Mouse (Mus musculus): ENCODE results near the gene St6galnac1. TPM values are rescaled to one million over a fixed set of nuclear protein-coding genes. Genes with fewer than 3 reads are reported as not detected.
"Not testable (repeated sequence)": the region's sequence is repeated elsewhere in the genome, so short reads cannot be mapped to it uniquely, and the experiment has no call there.

St6galnac1 gene
- polyA plus RNA-seq, 1 experiment from 2014 or later: not detected

DNA sequence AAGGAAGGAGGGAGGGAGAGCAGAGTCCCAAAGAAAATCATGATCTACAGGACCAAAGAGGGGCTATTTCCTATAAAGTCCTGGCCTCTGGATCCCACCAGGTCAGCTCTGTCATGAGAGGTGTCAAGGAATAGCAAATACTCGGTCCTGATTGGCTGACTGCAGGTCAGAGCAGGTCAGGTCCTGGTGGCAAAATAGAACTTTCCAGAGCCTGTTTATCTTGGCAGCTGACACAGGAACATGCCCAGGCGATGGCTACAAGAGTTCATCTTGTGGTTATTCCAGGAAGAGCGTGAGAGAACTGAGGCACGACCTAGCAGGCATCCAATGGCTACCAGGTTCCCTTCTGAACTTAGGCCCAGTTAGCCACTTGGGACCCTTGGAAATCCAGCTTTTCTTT, 42.8 kb downstream of the St6galnac1 start:
- ATAC-seq (ENCODE audit: low FRiP score, low TSS enrichment): no peak
- H3K4me3 ChIP-seq (ENCODE audit: low read length): no peak overlapping the region
- no peaks in the 10 kb centered on the region for H3K36me3 ChIP-seq (ENCODE audit: insufficient read depth, low read length)
- H3K4me1 ChIP-seq (ENCODE audit: insufficient read depth, low read length): no peaks in the 10 kb centered on the region
- no peak overlapping the region for H3K4me2 ChIP-seq (replicated peaks; ENCODE audit: low read depth, low read length)
- no peak overlapping the region for H3K27ac ChIP-seq (ENCODE audit: low read length)
- no peak overlapping the region for H3K9ac ChIP-seq (replicated peaks; ENCODE audit: low read length)
- H3K27me3 ChIP-seq (ENCODE audit: insufficient read depth, low read length): no peaks in the 10 kb centered on the region
- 74% methylated on average over 4 of the region's 4 CpGs for WGBS
- H3K9me3 ChIP-seq (ENCODE audit: low read length): no peaks in the 10 kb centered on the region; the same call in 1 of the 2 replicates

DNA sequence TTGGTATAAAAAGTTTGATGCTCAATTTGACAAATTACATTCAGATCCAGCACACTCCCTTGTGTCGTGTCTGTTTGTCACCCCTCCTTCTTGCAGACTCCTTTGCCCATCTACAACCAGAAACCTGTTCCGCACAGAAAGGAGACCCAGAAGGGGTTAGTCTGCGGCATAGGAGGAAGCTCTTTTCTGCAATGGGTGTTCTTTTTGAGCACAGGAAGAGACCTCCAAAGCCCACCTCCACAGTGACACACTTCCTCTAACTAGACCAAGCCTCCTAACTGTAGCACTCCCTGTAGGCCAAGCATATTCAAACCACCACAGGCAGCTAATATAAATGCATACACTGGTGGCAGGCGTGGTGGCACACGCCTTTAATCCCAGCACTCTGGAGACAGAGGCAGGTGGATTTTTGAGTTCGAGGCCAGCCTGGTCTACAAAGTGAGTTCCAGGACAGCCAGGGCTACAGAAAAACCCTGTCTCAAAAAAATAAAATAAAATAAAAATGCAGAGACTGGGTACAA, 44.2 kb downstream of the St6galnac1 start:
- H3K36me3 ChIP-seq (ENCODE audit: insufficient read depth, low read length); ATAC-seq (ENCODE audit: low FRiP score, low TSS enrichment); H3K4me2 ChIP-seq (replicated peaks; ENCODE audit: low read depth, low read length); H3K4me1 ChIP-seq (ENCODE audit: insufficient read depth, low read length); H3K4me3 ChIP-seq (ENCODE audit: low read length); H3K27me3 ChIP-seq (ENCODE audit: insufficient read depth, low read length); H3K9me3 ChIP-seq (ENCODE audit: low read length); H3K27ac ChIP-seq (ENCODE audit: low read length); H3K9ac ChIP-seq (replicated peaks; ENCODE audit: low read length): not testable (repeated sequence)
- WGBS: 95% methylated on average over 6 of the region's 6 CpGs

DNA sequence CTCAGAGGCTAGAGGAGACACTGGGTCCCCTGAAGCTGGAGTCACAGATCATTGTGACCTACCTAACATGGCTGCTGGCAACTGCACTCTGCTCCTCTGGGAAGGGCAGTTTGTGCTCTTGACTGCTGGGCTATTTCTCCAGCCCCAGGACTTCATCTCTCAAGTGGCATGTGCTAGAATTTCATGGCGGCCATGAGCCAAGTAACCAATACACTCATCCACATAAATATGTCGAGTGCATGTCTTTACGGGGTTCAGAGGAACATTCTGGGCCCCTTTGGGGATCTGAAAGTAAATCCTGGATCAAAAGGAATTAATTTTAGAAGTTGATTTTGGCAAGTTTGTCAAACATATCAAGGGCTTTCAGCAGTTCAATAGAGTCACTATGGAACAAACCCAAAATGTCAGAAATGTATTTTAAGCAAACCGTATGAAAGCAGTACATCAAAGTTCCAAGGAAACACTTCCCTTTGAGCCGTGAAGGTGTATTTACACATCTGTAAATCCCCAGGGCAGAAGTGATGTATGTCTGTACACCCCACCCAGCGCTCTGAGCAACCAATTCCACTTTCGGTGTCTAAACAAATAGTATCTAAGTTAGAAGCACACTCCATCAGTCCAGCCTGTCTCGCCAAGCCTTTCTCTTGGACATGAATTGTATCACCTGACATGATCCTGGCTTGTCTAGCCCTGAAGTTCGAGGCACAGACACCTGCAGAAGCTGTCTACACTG, 45.9 kb downstream of the St6galnac1 start:
- Histone ChIP-seq H3K27ac (ENCODE audit: low read length) (no peak overlapping the region), H3K4me2 (replicated peaks; ENCODE audit: low read depth, low read length) (no peak overlapping the region), H3K9ac (replicated peaks; ENCODE audit: low read length) (no peak overlapping the region), H3K4me3 (ENCODE audit: low read length) (no peak overlapping the region), H3K27me3 (ENCODE audit: insufficient read depth, low read length) (no peaks in the 10 kb centered on the region), H3K36me3 (ENCODE audit: insufficient read depth, low read length) (no peaks in the 10 kb centered on the region), H3K9me3 (ENCODE audit: low read length) (no peaks in the 10 kb centered on the region), H3K4me1 (ENCODE audit: insufficient read depth, low read length) (no peaks in the 10 kb centered on the region)
- 65% methylated on average over 9 of the region's 9 CpGs for WGBS
- no peak for ATAC-seq (ENCODE audit: low FRiP score, low TSS enrichment)

DNA sequence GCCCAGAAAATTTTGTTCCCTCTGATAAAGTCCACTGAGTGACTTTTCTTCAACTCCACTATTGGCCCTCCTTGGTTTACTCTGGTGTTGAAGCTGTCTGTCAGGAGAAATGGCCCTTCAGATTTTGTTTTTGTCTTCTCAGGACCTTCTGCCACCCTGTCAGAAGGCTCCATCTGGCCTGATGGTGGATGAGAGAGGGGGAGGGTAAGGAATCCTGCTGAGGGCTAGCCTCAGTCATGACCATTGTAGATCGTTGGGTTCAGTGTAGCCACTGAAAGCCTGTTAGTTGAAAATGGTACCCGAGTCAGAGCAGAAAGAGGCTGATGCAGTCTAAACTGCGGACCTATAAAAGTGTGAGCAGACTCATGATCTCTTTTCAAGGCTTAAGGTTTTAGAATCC, 49.2 kb downstream of the St6galnac1 start:
- Histone ChIP-seq H3K27me3 (ENCODE audit: insufficient read depth, low read length) (no peaks in the 10 kb centered on the region), H3K36me3 (ENCODE audit: insufficient read depth, low read length) (no peaks in the 10 kb centered on the region), H3K4me1 (ENCODE audit: insufficient read depth, low read length) (peaks cover 3% of the 10 kb centered on the region; the same call in 1 of the 2 replicates), H3K9me3 (ENCODE audit: low read length) (no peaks in the 10 kb centered on the region), H3K9ac (replicated peaks; ENCODE audit: low read length) (no peak overlapping the region), H3K27ac (ENCODE audit: low read length) (no peak overlapping the region), H3K4me2 (replicated peaks; ENCODE audit: low read depth, low read length) (no peak overlapping the region), H3K4me3 (ENCODE audit: low read length) (no peak overlapping the region)
- no peak for ATAC-seq (ENCODE audit: low FRiP score, low TSS enrichment)
- 84% methylated on average over 3 of the region's 3 CpGs for WGBS

DNA sequence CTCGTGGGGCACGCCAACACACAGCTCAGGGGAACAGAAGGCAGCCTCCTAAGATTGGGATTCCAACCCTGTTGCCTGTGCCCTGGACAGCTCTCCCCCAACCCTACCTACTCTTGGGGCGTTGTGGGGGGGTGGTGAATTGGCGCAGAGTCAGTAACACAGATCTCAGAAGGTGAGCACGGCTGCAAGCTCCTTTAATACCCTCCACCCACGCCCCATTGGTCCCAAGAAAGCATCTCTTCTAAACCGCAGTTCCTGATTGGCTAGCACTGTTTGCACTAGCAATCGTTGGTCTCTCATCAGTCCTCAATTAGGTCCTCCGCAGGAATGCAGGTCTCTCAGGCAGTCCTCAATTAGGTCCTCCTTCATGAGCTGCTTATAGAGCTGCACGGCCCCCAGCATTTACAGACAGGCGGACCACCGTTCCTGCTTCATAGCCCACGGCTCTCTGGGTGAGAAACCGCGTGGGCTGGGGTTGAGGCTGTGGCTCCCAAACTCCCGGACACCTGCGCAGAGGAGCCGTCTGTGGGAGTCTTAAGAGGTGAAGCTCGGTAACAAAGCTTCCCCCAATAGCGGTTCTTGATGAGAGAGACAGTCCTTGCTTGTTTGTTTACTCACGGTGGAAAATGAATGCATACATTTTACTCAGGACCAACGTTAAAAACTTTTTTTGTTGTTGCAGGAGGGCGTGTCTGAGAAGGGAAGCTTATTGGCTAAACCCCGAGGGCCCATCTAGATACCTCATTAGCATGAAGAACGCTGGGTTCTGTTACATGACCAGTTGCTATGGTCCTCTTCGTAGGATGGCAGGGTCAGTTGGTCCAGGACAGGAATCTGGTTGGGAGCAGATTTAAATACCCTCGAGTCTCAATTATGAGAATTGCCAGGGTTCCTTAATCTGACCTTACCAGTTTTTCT, 50.0 kb downstream of the St6galnac1 start:
- 39% methylated on average over 27 of the region's 27 CpGs for WGBS
- peak overlapping the region; percentile 34 for H3K4me2 ChIP-seq (replicated peaks; ENCODE audit: low read depth, low read length)
- no peak for ATAC-seq (ENCODE audit: low FRiP score, low TSS enrichment)
- H3K9ac ChIP-seq (replicated peaks; ENCODE audit: low read length): no peak overlapping the region
- peak overlapping the region; percentile 13; the same call in 1 of the 2 replicates for H3K4me3 ChIP-seq (ENCODE audit: low read length)
- no peaks in the 10 kb centered on the region for H3K36me3 ChIP-seq (ENCODE audit: insufficient read depth, low read length)
- H3K27me3 ChIP-seq (ENCODE audit: insufficient read depth, low read length): no peaks in the 10 kb centered on the region
- H3K9me3 ChIP-seq (ENCODE audit: low read length): peaks cover 5% of the 10 kb centered on the region; the same call in 1 of the 2 replicates
- no peak overlapping the region for H3K27ac ChIP-seq (ENCODE audit: low read length)
- H3K4me1 ChIP-seq (ENCODE audit: insufficient read depth, low read length): peaks cover 3% of the 10 kb centered on the region; the same call in 1 of the 2 replicates

DNA sequence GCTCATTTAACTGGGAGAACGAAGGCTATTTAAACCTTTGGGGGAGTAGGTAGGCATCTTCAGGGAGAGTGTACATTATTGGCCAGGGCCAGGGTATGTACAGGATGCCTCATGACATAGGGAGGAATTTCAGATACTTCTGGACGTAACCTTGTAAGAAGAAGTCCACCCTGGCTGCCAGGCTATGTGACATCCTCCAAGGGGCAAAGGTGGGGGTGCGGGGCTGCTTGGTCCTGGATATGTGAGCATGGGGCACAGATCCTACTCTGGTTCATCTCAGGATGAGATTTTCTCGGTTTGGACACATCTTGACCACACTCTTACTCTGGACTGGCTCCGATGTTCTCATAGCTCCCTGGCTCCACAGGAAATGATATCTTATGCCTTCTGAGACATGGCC, 52.2 kb downstream of the St6galnac1 start:
- Histone ChIP-seq H3K4me2 (replicated peaks; ENCODE audit: low read depth, low read length) (no peak overlapping the region), H3K27ac (ENCODE audit: low read length) (no peak overlapping the region), H3K4me3 (ENCODE audit: low read length) (no peak overlapping the region), H3K27me3 (ENCODE audit: insufficient read depth, low read length) (no peaks in the 10 kb centered on the region), H3K4me1 (ENCODE audit: insufficient read depth, low read length) (peaks cover 3% of the 10 kb centered on the region; the same call in 1 of the 2 replicates), H3K9me3 (ENCODE audit: low read length) (peaks cover 12% of the 10 kb centered on the region; the same call in 1 of the 2 replicates), H3K9ac (replicated peaks; ENCODE audit: low read length) (no peak overlapping the region), H3K36me3 (ENCODE audit: insufficient read depth, low read length) (no peaks in the 10 kb centered on the region)
- no peak for ATAC-seq (ENCODE audit: low FRiP score, low TSS enrichment)
- 88% methylated on average over 5 of the region's 5 CpGs for WGBS

DNA sequence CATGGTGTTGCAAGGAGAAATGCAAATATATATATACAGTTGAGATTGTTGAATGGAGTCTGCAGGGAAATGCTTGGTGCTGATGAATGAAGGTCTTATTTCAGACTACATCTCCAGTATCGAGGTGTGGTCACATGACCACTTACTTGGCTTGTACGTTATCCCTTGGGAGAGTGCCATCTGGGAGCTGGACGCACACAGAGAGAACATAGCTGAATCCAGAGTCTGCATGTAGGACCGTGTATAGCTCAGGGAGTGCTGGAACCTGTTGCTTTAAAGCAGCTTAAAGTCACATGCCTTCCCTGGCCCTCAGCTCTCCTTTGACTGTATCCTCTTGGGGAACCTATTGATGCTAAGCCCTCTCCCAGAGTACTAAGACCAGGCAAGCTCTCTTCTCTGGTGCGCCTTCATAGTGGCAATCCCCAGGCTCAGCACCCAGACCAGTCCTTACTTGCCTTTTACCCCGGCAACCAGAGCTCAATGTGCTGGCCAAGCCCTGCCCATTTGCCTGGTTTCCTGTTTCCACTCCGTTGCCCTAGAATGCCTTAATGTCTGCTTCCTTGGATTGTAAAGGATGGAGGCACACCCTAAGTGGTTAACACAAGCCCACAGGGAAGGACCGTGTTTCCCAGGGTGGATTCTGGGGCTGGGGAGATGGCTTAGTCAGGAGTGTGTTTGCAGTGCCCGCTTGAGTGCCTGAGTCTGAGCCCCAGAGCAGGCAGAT, 53.6 kb downstream of the St6galnac1 start:
- no peak overlapping the region for H3K4me2 ChIP-seq (replicated peaks; ENCODE audit: low read depth, low read length)
- H3K36me3 ChIP-seq (ENCODE audit: insufficient read depth, low read length): no peaks in the 10 kb centered on the region
- peak; percentile 49; the same call in 1 of the 2 replicates for ATAC-seq (ENCODE audit: low FRiP score, low TSS enrichment)
- peak overlapping the region; percentile 15; the same call in 1 of the 2 replicates for H3K27ac ChIP-seq (ENCODE audit: low read length)
- H3K9ac ChIP-seq (replicated peaks; ENCODE audit: low read length): no peak overlapping the region
- H3K4me1 ChIP-seq (ENCODE audit: insufficient read depth, low read length): peaks cover 3% of the 10 kb centered on the region; the same call in 1 of the 2 replicates
- 60% methylated on average over 9 of the region's 9 CpGs for WGBS
- no peak overlapping the region for H3K4me3 ChIP-seq (ENCODE audit: low read length)
- no peaks in the 10 kb centered on the region for H3K27me3 ChIP-seq (ENCODE audit: insufficient read depth, low read length)
- H3K9me3 ChIP-seq (ENCODE audit: low read length): peaks cover 15% of the 10 kb centered on the region; the same call in 1 of the 2 replicates

DNA sequence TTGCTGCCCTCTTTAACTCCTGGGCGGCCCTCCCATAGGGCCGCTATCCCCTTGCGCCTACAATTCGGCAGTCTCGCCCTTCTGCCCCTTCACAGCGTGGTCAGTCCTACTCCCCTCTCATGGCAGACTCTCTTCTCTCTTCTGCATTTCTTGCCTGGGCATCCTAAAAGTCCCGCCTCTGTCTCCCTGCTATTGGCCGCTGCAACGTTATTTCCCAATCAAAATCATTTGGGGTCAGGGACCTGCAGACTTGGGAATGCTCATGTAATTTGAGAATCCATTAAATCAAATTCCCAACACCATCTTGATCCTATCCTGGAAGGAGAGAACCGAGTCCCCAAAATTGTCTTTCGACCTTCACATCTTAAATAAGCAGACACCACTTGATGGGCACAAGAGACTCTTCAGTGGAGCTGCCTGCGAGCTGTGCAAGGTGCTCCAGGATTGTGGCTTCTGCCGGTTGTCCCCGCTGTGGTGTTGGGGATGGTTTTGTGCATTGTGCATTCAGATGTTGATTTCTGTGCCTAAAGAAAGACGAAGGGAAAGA, 54.9 kb downstream of the St6galnac1 start:
- no peak overlapping the region for H3K27ac ChIP-seq (ENCODE audit: low read length)
- H3K4me2 ChIP-seq (replicated peaks; ENCODE audit: low read depth, low read length): no peak overlapping the region
- H3K27me3 ChIP-seq (ENCODE audit: insufficient read depth, low read length): no peaks in the 10 kb centered on the region
- peaks cover 3% of the 10 kb centered on the region; the same call in 1 of the 2 replicates for H3K4me1 ChIP-seq (ENCODE audit: insufficient read depth, low read length)
- H3K9ac ChIP-seq (replicated peaks; ENCODE audit: low read length): no peak overlapping the region
- no peak for ATAC-seq (ENCODE audit: low FRiP score, low TSS enrichment)
- H3K9me3 ChIP-seq (ENCODE audit: low read length): peaks cover 15% of the 10 kb centered on the region; the same call in 1 of the 2 replicates
- H3K36me3 ChIP-seq (ENCODE audit: insufficient read depth, low read length): no peaks in the 10 kb centered on the region
- WGBS: 89% methylated on average over 15 of the region's 15 CpGs
- H3K4me3 ChIP-seq (ENCODE audit: low read length): no peak overlapping the region
